Mouse (Mus musculus): Measurements from ENCODE around the gene Apc2.

DNA sequence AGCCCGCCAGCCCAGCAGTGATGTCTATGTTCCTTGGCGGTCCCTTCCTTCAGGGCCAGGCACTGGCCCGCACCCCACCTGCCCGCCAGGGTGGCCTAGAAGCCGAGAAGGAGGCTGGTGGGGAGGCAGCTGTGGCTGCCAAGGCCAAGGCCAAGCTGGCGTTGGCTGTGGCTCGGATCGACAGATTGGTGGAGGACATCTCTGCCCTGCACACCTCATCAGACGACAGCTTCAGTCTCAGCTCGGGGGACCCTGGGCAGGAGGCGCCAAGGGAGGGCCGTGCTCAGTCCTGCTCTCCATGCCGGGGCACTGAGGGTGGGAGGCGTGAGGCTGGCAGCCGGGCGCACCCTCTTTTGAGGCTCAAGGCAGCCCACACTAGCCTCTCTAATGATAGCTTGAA lies 15.8 kb downstream of the Apc2 start:
- TF ChIP-seq POLR2A (IDR thresholded peaks at IDR 0.05; ENCODE audit: control insufficient read depth, extremely low read depth, insufficient read depth, low read length, poor library complexity), result no peak
- TF ChIP-seq CTCF (IDR thresholded peaks at IDR 0.05; ENCODE audit: borderline replicate concordance, control insufficient read depth, extremely low read depth, insufficient read depth, low read length, poor library complexity), result no peak
